Mouse (Mus musculus) MEL (cell line): ENCODE measurements around the gene Tmem219. TPM values are rescaled to one million over a fixed set of nuclear protein-coding genes. Genes with fewer than 3 reads are reported as not detected.

ENCODE experiments used
- DNase-seq: peaks from one replicate; pipeline ENCODE4 v3.0.0; 2011; ENCODE audit warnings: low read depth, low spot score
- H3K27ac ChIP-seq: 2 replicates; pipeline ENCODE4 v1.5.1; 2012; ENCODE audit warnings: low read depth, mild to moderate bottlenecking, control low read depth, low read length, moderate library complexity; ENCODE audit not compliant: control insufficient read depth
- H3K27me3 ChIP-seq, 2 experiments: fragments of 150-350 bp in 1 of 2; sonication (generic) in 1 of 2; 2 replicates each; pipeline ENCODE4 v1.6.1; 2012; ENCODE audit warnings: low read length in 2 of 2, mild to moderate bottlenecking in 2 of 2, improper control_type of control experiment in 1 of 2, moderate library complexity in 1 of 2; ENCODE audit not compliant: insufficient read depth in 2 of 2, control insufficient read depth in 1 of 2
- H3K36me3 ChIP-seq, 2 experiments: 2 replicates each; pipeline ENCODE4 v1.6.1; 2012 to 2014; ENCODE audit warnings: low read length in 2 of 2, improper control_type of control experiment in 1 of 2, inconsistent platforms in 1 of 2, mild to moderate bottlenecking in 1 of 2; ENCODE audit not compliant: insufficient read depth in 2 of 2, control insufficient read depth in 1 of 2
- H3K4me1 ChIP-seq, 2 experiments: fragments of 150-350 bp in 1 of 2; sonication (generic) in 1 of 2; 2 replicates each; pipeline ENCODE4 v1.6.1; 2012; ENCODE audit warnings: low read length in 2 of 2, improper control_type of control experiment in 1 of 2, mild to moderate bottlenecking in 1 of 2; ENCODE audit not compliant: insufficient read depth in 2 of 2, control insufficient read depth in 1 of 2
- H3K4me3 ChIP-seq, 2 experiments: fragments of 150-350 bp in 1 of 2; sonication (generic) in 1 of 2; 2 replicates each; pipeline ENCODE4 v1.5.1; 2012; ENCODE audit warnings: low read depth in 2 of 2, low read length in 2 of 2, mild to moderate bottlenecking in 2 of 2, moderate library complexity in 2 of 2, control low read depth in 1 of 2, improper control_type of control experiment in 1 of 2; ENCODE audit not compliant: control insufficient read depth in 1 of 2, insufficient read depth in 1 of 2
- H3K79me2 ChIP-seq: 2 replicates; pipeline ENCODE4 v1.6.1; 2012; ENCODE audit warnings: mild to moderate bottlenecking, low read length, moderate library complexity; ENCODE audit not compliant: control insufficient read depth, poor library complexity, insufficient read depth
- H3K9ac ChIP-seq: 2 replicates; pipeline ENCODE4 v1.6.1; 2012; ENCODE audit warnings: low read depth, mild to moderate bottlenecking, control low read depth, low read length, moderate library complexity; ENCODE audit not compliant: control insufficient read depth, poor library complexity, severe bottlenecking
- H3K9me3 ChIP-seq: fragments of 150-350 bp; sonication (generic); replicated peaks from 2 replicates; pipeline ENCODE4 v1.6.1; 2012; ENCODE audit warnings: mild to moderate bottlenecking, low read length, improper control_type of control experiment, moderate library complexity; ENCODE audit not compliant: insufficient read depth
- BHLHE40 ChIP-seq: IDR thresholded peaks from 2 replicates; pipeline ENCODE4 v1.6.1; 2012; ENCODE audit warnings: low read depth, mild to moderate bottlenecking, inconsistent platforms, low read length, improper control_type of control experiment, borderline replicate concordance
- CHD2 ChIP-seq: IDR thresholded peaks from 2 replicates; pipeline ENCODE4 v1.6.1; 2011; ENCODE audit warnings: low read length, improper control_type of control experiment
- CTCF ChIP-seq, 3 experiments: IDR thresholded peaks in 2 of 3; conservative IDR thresholded peaks in 1 of 3; 2 replicates each; pipeline ENCODE4 v1.5.1; 2011 to 2012; ENCODE audit warnings: low read length in 3 of 3, low read depth in 2 of 3, mild to moderate bottlenecking in 2 of 3, improper control_type of control experiment in 1 of 3, inconsistent platforms in 1 of 3, mixed read lengths in 1 of 3, moderate library complexity in 1 of 3; ENCODE audit not compliant: control insufficient read depth in 1 of 3, insufficient read depth in 1 of 3, poor library complexity in 1 of 3, severe bottlenecking in 1 of 3
- E2F4 ChIP-seq: IDR thresholded peaks from 2 replicates; pipeline ENCODE4 v1.6.1; 2011; ENCODE audit warnings: low read depth, low read length, improper control_type of control experiment, borderline replicate concordance
- ELF1 ChIP-seq: IDR thresholded peaks from 2 replicates; pipeline ENCODE4 v1.6.1; 2014; ENCODE audit warnings: low read depth, mild to moderate bottlenecking, inconsistent platforms, low read length, improper control_type of control experiment, moderate library complexity
- ETS1 ChIP-seq: IDR thresholded peaks from 2 replicates; pipeline ENCODE4 v1.6.1; 2012; ENCODE audit warnings: low read depth, mild to moderate bottlenecking, inconsistent platforms, low read length, improper control_type of control experiment, moderate library complexity
- GABPA ChIP-seq: IDR thresholded peaks from 2 replicates; pipeline ENCODE4 v1.6.1; 2012; ENCODE audit warnings: low read depth, mild to moderate bottlenecking, inconsistent platforms, low read length, improper control_type of control experiment, moderate library complexity
- HCFC1 ChIP-seq: IDR thresholded peaks from 2 replicates; pipeline ENCODE4 v1.6.1; 2012; ENCODE audit warnings: low read depth, mild to moderate bottlenecking, inconsistent platforms, low read length, improper control_type of control experiment, moderate library complexity
- JUND ChIP-seq: IDR thresholded peaks from 2 replicates; pipeline ENCODE4 v1.6.1; 2011; ENCODE audit warnings: low read depth, mild to moderate bottlenecking, improper control_type of control experiment, low read length
- KAT2A ChIP-seq: conservative IDR thresholded peaks from 2 replicates; pipeline ENCODE4 v1.6.1; 2012; ENCODE audit warnings: low read depth, low read length, improper control_type of control experiment, inconsistent platforms
- MAFK ChIP-seq: IDR thresholded peaks from 2 replicates; pipeline ENCODE4 v1.6.1; 2011; ENCODE audit warnings: low read depth, mild to moderate bottlenecking, low read length, improper control_type of control experiment, borderline replicate concordance
- MAX ChIP-seq: IDR thresholded peaks from 2 replicates; pipeline ENCODE4 v1.6.1; 2011; ENCODE audit warnings: low read length, improper control_type of control experiment
- MAZ ChIP-seq: IDR thresholded peaks from 2 replicates; pipeline ENCODE4 v1.6.1; 2012; ENCODE audit warnings: low read depth, mild to moderate bottlenecking, inconsistent platforms, low read length, improper control_type of control experiment
- MEF2A ChIP-seq: IDR thresholded peaks from 2 replicates; pipeline ENCODE4 v1.6.1; 2014; ENCODE audit warnings: low read depth, mild to moderate bottlenecking, inconsistent platforms, low read length, improper control_type of control experiment; ENCODE audit not compliant: poor library complexity, insufficient replicate concordance, severe bottlenecking; ENCODE audit errors: extremely low read depth
- MYB ChIP-seq: IDR thresholded peaks from 2 replicates; pipeline ENCODE4 v1.6.1; 2011; ENCODE audit warnings: mild to moderate bottlenecking, low read depth, low read length, improper control_type of control experiment
- MYC ChIP-seq: IDR thresholded peaks from 2 replicates; pipeline ENCODE4 v1.6.1; 2011; ENCODE audit warnings: low read depth, mild to moderate bottlenecking, low read length, improper control_type of control experiment, moderate library complexity
- NELFE ChIP-seq: IDR thresholded peaks from 2 replicates; pipeline ENCODE4 v1.6.1; 2011; ENCODE audit warnings: low read depth, low read length, improper control_type of control experiment
- NRF1 ChIP-seq: IDR thresholded peaks from 2 replicates; pipeline ENCODE4 v1.6.1; 2014; ENCODE audit warnings: low read depth, mild to moderate bottlenecking, inconsistent platforms, low read length, improper control_type of control experiment, moderate library complexity; ENCODE audit not compliant: poor library complexity, insufficient read depth, severe bottlenecking
- POLR2A ChIP-seq, 2 experiments: IDR thresholded peaks; 2 replicates each; pipeline ENCODE4 v1.6.1; 2011 to 2012; ENCODE audit warnings: low read length in 2 of 2, mild to moderate bottlenecking in 2 of 2, control low read depth in 1 of 2, improper control_type of control experiment in 1 of 2, low read depth in 1 of 2, moderate library complexity in 1 of 2; ENCODE audit not compliant: control insufficient read depth in 1 of 2, insufficient read depth in 1 of 2, poor library complexity in 1 of 2
- POLR2AphosphoS2 ChIP-seq: IDR thresholded peaks from 2 replicates; pipeline ENCODE4 v1.6.1; 2011; ENCODE audit warnings: low read length, improper control_type of control experiment
- RAD21 ChIP-seq: IDR thresholded peaks from 2 replicates; pipeline ENCODE4 v1.6.1; 2011; ENCODE audit warnings: mild to moderate bottlenecking, low read depth, low read length, improper control_type of control experiment
- SIN3A ChIP-seq: IDR thresholded peaks from 2 replicates; pipeline ENCODE4 v1.6.1; 2012; ENCODE audit warnings: low read length, improper control_type of control experiment, inconsistent platforms
- SMC3 ChIP-seq: IDR thresholded peaks from 2 replicates; pipeline ENCODE4 v1.6.1; 2011; ENCODE audit warnings: low read depth, low read length, improper control_type of control experiment
- TAL1 ChIP-seq: IDR thresholded peaks from 2 replicates; pipeline ENCODE4 v1.6.1; 2012; ENCODE audit warnings: mild to moderate bottlenecking, inconsistent platforms, low read length, moderate library complexity, mixed read lengths
- TBP ChIP-seq: IDR thresholded peaks from 2 replicates; pipeline ENCODE4 v1.8.0; 2011; ENCODE audit warnings: low read depth, low read length, improper control_type of control experiment
- TCF12 ChIP-seq: IDR thresholded peaks from 2 replicates; pipeline ENCODE4 v1.6.1; 2014; ENCODE audit warnings: low read depth, mild to moderate bottlenecking, inconsistent platforms, low read length, improper control_type of control experiment, moderate library complexity
- UBTF ChIP-seq: IDR thresholded peaks from 2 replicates; pipeline ENCODE4 v1.6.1; 2012; ENCODE audit warnings: low read depth, mild to moderate bottlenecking, inconsistent platforms, low read length, improper control_type of control experiment, moderate library complexity, borderline replicate concordance; ENCODE audit not compliant: insufficient read depth
- USF2 ChIP-seq, 2 experiments: IDR thresholded peaks; 2 replicates each; pipeline ENCODE4 v1.6.1; 2011 to 2012; ENCODE audit warnings: improper control_type of control experiment in 2 of 2, low read length in 2 of 2, borderline replicate concordance in 1 of 2, inconsistent platforms in 1 of 2, low read depth in 1 of 2, mild to moderate bottlenecking in 1 of 2; ENCODE audit not compliant: insufficient read depth in 1 of 2
- ZC3H11A ChIP-seq: IDR thresholded peaks from 2 replicates; pipeline ENCODE4 v1.6.1; 2012; ENCODE audit warnings: low read depth, mild to moderate bottlenecking, inconsistent platforms, low read length, improper control_type of control experiment
- ZMIZ1 ChIP-seq: IDR thresholded peaks from 2 replicates; pipeline ENCODE4 v1.6.1; 2012; ENCODE audit warnings: low read depth, mild to moderate bottlenecking, inconsistent platforms, low read length, improper control_type of control experiment, moderate library complexity
- ZNF384 ChIP-seq: IDR thresholded peaks from 2 replicates; pipeline ENCODE4 v1.6.1; 2012; ENCODE audit warnings: low read depth, mild to moderate bottlenecking, inconsistent platforms, low read length, improper control_type of control experiment
- polyA plus RNA-seq, 2 experiments: library from polyadenylated mRNA; stranded (reverse) in 1 of 2; unstranded in 1 of 2; fragments of >175 nt in 1 of 2; fragments of >200 nt in 1 of 2; gene quantifications; 2 replicates each; pipeline versions ENCODE4 v1.2.1 to v1.2.4; 2012; ENCODE audit warnings: low replicate concordance in 2 of 2, low read depth in 1 of 2; ENCODE audit not compliant: insufficient read length in 2 of 2, insufficient read depth in 1 of 2, missing spikeins in 1 of 2
- total RNA-seq: library from RNA; depleted of rRNA; stranded (reverse); fragments of 300-350 nt; gene quantifications from 2 replicates; pipeline ENCODE4 v1.2.3, GENCODE M21; 2012

Tmem219 gene
- total and polyA plus RNA-seq, 3 experiments: 18.0 to 34.5 TPM; not detected in 1

GRCm38 (mm10) chr7:126898102-126898990 is 24.4 kb downstream of the Tmem219 start (continued):
- TF ChIP-seq ZMIZ1 (peak; percentile 15; the same call in 1 of the 2 replicates), NELFE (peak; percentile 86), TAL1 (no peak), SIN3A (peak; percentile 37; the same call in 1 of the 2 replicates)
- TF ChIP-seq, all 39 proteins: peak for 9

- peak overlapping the region; percentile 64 to 73 for H3K4me3 ChIP-seq
- H3K27ac ChIP-seq: peak overlapping the region; percentile 84
- H3K27me3 ChIP-seq: no peaks in the 10 kb centered on the region
- peaks cover 4% of the 10 kb centered on the region; the same call in 1 of the 2 replicates for H3K79me2 ChIP-seq
- H3K9me3 ChIP-seq: no peaks in the 10 kb centered on the region
- peaks cover 0 to 5% of the 10 kb centered on the region in 2 experiments; a peak in 2 of 4 replicates for H3K36me3 ChIP-seq
- H3K9ac ChIP-seq: peak overlapping the region; percentile 72
- H3K4me1 ChIP-seq: peaks cover 4 to 12% of the 10 kb centered on the region in 2 experiments; a peak in 3 of 4 replicates
- peak; percentile 94 for DNase-seq
- no peak for TF ChIP-seq UBTF
- no peak; the same call in 1 of the 2 replicates for TF ChIP-seq POLR2AphosphoS2
- TF ChIP-seq TBP: peak; percentile 84
- peak in 1 of 2 experiments; percentile 65; a peak in 2 of 4 replicates for TF ChIP-seq POLR2A (IDR thresholded peaks at IDR 0.05; ENCODE audit: control insufficient read depth in 1 of 2, insufficient read depth in 1 of 2, low read depth in 1 of 2, low read length in 2 of 2, poor library complexity in 1 of 2)
- no peak for TF ChIP-seq BHLHE40
- TF ChIP-seq MYC: peak; percentile 57; the same call in 1 of the 2 replicates
- no peak for TF ChIP-seq GABPA
- TF ChIP-seq CTCF (IDR thresholded peaks at IDR 0.05 in 2 of 3, conservative IDR thresholded peaks at IDR 0.05 in 1 of 3; ENCODE audit: control insufficient read depth in 1 of 3, insufficient read depth in 1 of 3, low read depth in 2 of 3, low read length in 3 of 3, poor library complexity in 1 of 3, severe bottlenecking in 1 of 3): no peak
- TF ChIP-seq MEF2A: no peak
- TF ChIP-seq ETS1: peak; percentile 90
- TF ChIP-seq ZNF384: no peak; the same call in 1 of the 2 replicates
- TF ChIP-seq NRF1: no peak
- no peak for TF ChIP-seq E2F4
- no peak for TF ChIP-seq ZC3H11A
- TF ChIP-seq JUND: no peak
- TF ChIP-seq ZMIZ1: peak; percentile 52; the same call in 1 of the 2 replicates
- TF ChIP-seq CHD2: no peak
- TF ChIP-seq RAD21: no peak
- TF ChIP-seq MAX: peak; percentile 60; the same call in 1 of the 2 replicates
- peak; percentile 70 for TF ChIP-seq HCFC1
- peak; percentile 33; the same call in 1 of the 2 replicates for TF ChIP-seq TCF12
- no peak for TF ChIP-seq KAT2A
- TF ChIP-seq MAZ: peak; percentile 58; the same call in 1 of the 2 replicates
- no peak for TF ChIP-seq MYB
- no peak for TF ChIP-seq ELF1
- no peak for TF ChIP-seq MAFK
- peak; percentile 80 for TF ChIP-seq SIN3A
- no peak for TF ChIP-seq SMC3
- TF ChIP-seq USF2 (IDR thresholded peaks at IDR 0.05; ENCODE audit: borderline replicate concordance in 1 of 2, insufficient read depth in 1 of 2, low read depth in 1 of 2, low read length in 2 of 2): no peak
Measured at GRCm38 (mm10) chr7:126897390-126898101, 25.2 kb downstream of the Tmem219 start.
